Mouse (Mus musculus) gonadal fat pad, adult 2 months (tissue): ENCODE data around the gene Eepd1. TPM values are rescaled to one million over a fixed set of nuclear protein-coding genes. Genes with fewer than 3 reads are reported as not detected.

Experiments used
- DNase-seq: peaks from one replicate; pipeline ENCODE4 v3.0.0-alpha.2; 2012; ENCODE audit warnings: low read depth
- polyA plus RNA-seq: library from polyadenylated mRNA; depleted of rRNA; stranded (reverse); fragments of >200 nt; gene quantifications from 2 replicates; pipeline ENCODE4 v1.2.3, GENCODE M21; 2012; rRNA removed

Eepd1 gene
- polyA plus RNA-seq, 1 experiment, result 64.5 TPM

DNA sequence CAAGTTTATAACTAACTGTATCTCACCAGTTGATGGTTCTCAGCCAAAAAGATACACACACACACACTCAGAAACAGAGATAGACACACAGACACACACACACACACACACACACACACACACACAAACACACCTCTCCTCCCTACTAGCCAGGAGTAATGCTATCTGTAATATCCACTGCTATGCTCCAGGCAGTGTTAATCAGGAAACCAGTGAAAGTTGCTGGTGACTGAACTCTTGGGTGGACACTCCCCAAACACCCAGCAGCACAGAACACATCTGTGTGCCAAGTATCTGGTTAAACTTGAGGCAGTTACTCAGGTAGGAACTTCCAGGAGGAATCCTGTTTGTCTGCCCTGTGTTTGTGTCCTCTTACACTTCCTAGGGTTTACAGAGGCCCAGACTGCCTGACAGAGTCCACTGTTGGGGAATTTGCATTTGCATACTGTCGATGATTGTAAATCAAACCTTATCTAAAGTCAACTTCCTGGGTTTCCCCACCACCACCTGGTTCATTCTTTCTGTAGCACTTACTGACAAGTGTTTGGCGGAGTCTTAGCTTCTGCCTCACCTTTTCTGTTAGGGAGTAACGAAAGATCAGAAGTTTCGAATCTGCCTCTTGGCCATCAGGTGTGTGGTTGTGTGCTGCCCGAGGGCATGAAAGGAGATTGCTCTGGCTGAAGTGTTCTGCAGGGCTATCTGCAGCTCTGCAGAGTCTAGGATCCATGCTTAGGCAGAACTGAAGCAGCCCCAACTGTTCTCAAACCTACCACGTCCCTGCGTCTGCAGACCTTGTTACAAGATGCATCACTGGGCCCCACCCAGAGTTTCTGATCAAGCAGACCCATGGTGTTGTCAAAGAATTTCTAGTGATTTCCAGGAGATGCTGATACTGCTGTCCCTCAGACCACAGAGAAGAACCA, 97.6 kb downstream of the Eepd1 start:
- DNase-seq, result no peak

DNA sequence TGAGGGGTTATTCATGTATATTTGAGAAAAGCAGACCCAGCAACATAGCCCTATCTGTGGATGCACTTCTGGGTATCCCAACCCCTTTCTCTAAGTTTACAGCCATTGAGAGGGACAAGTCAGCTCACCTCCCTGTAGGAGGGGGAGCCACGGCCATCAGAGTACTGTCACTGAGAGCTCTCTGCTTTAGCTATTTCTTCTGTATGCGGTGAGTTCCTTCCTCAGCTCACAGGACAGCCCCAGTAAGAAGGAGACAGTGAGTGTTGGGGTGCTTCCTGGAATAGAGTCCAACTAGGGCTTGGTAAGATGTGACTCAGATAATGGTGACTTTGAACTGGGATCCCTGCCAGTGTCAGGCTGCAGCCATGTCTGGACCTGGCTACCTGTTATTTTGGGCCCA, 102.3 kb downstream of the Eepd1 start:
- DNase-seq, result no peak

DNA sequence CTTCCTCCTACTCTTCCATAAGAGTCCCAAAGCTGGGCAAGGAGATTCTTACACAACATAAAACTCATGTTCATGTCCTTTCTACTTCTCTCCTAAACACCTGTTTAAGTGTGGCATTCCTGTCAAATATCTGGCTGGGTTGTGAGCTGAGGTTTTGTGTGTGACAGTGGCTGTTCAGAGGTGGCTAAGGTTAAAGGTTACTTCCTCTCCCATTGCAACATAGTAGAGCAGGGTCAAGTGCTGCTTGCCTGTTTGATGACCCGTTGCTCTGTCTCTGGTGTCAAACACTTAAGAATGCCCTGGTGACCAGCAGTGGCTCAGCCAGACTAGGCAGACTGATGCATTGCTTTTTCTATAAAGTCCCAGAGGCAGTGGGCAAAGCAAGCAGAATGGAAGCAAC, 104.3 kb downstream of the Eepd1 start:
- DNase-seq, result no peak

DNA sequence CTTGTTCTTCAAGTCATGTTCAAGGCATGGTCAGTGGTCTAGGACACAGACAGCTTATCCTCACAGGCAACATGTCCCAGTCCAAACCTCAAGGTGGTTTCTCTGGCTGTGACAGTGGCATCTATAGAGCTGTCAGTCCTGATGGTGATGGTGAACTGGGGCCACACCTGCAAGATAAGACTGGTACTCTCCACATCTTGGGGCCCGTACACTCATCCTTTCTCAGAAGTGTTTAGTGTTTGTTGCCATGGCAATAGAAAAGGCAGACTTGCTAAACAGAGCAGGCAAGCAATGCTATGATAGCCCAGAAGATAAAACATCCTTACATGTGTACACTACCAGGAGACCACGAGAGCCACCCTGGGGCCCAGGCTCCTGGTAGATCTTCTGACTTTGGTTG, 107.2 kb downstream of the Eepd1 start:
- DNase-seq, result no peak

DNA sequence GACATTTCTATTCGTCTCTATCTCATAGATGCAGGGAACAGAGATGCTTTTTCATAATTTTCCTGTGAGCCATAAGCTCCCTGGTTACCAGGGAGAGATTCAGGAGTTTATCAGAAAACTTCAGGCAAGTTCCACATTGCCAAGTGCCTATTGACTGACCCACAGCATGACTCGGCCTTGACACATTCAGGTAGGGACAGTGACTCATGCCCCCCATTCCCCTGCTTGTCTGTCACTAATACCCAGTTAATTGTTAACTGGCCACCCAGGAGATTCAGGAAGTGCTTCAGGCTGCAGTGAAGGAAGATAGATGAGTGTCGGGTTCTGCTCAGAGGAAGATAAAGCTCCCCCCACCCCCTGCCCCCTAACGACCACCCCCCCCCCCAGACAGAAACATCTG, 109.4 kb downstream of the Eepd1 start:
- DNase-seq, result no peak

DNA sequence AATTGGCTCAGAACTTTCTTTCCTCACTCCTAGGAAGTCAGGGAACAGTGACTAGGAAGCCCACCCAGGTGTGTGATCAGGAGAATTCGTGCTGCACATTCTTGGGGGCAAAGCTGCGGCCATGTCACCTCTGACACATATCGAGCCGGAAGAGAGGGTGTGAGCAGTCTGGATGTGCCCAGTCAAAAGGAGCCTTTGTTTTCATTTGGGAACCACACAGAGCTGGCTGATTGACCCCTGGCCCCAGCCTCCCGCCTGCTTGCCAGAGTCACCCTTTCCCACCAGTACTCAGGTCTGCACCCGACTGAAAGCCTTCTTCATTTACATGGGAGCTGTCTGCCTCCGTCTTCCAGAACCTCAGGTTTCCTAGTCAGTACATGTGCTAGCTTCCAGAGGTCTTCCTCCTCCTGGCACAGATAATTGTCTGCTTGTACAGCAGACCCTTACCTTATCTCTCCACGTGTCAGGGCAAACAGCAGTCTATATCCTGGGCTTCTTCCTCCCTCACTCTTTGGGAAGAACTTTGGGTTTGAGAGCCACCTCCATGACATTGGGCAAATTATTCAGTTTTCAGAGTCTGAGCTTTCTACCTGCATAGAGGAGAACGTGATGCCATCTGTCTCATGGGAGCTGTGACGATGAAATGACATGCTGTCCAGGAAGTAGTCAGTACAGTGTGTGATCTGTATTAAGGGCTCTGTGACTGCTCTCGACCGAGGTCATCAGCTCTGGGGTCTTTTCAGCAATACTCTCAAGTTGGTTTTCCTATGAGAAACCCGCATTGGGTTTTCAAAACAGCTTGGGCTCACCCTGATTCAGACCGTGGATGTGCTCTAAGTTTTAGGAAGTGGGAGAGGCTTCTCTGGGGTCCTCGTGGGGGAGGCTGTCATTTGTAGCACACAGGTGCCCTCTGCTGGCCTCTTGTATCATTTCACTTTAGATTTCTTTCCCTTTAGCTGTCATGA, 110.3 kb downstream of the Eepd1 start:
- no peak for DNase-seq

DNA sequence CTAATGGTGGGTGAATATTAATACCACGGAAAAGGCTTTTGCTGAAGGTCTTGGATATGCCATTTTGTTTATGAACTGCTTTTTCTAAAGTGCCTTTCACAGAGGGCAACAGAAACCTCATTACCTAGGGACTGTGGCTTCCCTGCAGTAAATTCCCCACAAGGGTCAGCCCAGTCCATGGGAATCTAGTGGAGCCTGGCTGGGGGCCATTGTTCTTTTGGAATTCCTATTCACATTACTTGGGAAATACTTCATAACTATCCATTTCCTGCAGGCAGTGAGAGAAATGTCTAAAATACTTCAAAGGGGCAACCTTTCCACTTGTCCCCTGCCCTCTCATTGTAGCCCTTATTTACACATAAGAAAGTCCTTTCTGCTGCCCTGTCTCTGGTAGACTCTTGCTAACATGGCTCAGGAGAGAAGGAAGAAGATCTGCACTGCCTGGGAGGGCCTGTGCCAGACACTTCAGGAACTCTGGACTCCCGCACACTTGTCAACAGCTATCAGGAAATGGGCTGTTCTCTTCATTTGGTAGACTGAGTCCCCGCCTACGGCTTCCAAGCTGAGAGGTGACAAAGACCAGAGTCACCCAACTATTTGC, 111.1 kb downstream of the Eepd1 start:
- DNase-seq, result no peak

DNA sequence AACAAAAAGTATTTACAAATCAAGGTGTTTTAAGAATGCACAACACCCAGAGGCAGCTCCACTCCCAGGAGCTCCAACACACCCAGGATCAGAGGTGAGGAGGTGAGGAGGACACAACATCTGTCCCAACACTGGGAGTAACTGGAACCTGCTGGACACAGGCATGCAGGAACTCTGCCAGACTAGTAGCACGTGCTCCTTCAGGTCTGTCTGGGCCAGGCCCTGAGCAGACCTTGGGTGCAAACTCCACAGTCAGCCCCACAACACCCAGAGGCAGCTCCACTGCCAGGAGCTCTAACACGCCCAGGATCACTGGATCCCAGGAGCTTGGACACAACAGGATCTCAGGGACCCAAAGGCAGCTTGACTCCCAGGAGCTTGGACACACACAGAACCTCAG, 143.4 kb downstream of the Eepd1 start:
- no peak for DNase-seq

DNA sequence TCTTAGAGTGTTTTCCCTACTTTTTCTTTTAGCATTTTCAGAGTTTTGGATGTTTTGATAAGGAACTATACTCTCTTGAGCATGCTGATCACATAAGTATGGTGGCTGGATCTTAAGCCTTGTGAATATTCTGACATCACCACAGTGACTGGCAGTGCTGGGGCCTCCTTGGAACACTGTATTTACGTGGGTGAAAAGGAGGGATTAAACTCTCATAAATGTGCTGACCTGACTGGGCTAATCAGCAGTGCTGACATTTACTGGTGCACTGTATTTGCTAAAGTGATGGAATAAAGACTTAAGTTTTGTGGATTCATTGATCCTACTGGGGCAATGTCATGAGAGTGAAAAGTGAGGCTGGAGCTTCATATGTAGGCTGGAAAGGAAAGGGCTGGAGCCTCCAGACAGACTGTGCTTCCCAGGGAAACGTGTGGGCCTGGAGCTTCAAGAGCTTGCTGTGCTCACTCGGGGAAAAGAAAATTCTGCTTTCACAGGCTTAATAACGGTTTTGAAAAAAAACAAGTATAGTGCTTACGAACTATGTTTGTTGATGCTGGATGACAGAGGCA, 148.3 kb downstream of the Eepd1 start:
- no peak for DNase-seq

Other genes with a start within 250 kb of the Eepd1 start
- gene Sept7, start 229.1 kb upstream of the Eepd1 start, polyA plus RNA-seq, result 15.6 and 16.0 TPM in 2 replicates